Mouse (Mus musculus): ENCODE measurements around the gene Thrsp.
A peak's percentile ranks its signal among the peaks of the same experiment; 100 is the strongest.
"Not testable (repeated sequence)": the region's sequence is repeated elsewhere in the genome, so short reads cannot be mapped to it uniquely, and the experiment has no call there.

Thrsp gene

DNA sequence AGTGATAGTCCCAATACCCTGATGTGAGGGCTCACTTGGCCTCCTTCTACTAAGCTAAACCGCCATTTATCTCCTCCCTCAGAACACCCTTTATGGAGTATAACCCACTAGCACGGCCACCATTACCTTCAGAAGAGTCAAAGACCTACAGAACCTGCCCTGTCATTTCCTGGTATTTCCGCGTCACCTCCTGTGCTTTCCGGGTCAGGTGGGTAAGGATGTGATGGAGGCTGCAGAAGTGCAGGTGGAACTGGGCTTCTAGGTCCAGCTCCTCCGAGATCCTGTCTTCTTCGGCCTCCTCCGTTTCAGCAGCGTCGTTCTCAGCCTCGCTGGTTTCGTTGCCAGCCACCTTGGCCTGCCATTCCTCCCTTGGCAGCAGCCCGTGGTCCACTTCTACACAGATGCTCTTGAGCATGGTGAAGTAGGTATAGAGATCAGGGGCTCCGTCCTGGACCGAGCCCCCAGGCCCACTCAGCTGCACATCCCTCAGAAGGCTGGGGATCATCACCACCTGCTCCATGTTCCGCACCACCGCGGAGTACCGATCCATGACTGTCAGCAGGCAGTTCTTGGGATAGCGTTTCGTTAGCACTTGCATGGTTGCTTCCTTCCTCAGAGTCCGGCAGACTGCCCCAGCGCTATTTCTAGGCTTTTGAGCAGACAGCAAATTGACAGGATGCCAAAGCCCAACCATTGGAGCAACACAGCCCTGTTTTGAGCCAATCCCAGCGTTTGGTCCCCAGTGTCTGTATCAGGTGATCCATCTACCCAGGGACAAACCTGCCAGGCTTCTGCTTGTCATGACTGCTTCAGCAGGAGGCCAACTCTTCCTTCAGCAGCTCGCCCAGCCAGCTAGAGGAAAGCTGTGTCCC is at the start of gene Thrsp:
TSS of gene Thrsp (minus strand) at position 825 of the 872 bp plus-strand sequence.
- DNase-seq (ENCODE audit: low spot score in 2 of 2) = no peak

DNA sequence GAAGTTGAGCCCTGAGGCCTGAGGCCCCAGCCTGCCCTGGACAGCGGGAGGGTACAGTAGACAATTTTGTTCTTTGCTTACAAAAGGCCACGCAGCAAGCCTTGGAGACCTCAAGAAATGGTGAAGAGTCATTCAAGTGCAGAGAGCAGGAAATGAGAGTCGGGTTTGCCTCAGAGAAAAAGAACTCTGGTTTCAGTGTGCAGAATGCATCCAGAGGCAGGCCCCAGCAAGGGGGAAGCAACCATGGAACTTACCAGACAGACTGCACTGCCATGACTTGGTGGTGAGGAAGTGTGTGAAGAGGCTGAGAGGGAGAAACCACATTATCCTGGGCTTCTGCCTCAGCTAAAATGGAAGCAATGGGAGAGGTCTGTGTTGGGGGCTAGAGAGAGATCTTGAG is 38.0 kb upstream of the Thrsp start:
- DNase-seq (ENCODE audit: low spot score in 2 of 2) = no peak

DNA sequence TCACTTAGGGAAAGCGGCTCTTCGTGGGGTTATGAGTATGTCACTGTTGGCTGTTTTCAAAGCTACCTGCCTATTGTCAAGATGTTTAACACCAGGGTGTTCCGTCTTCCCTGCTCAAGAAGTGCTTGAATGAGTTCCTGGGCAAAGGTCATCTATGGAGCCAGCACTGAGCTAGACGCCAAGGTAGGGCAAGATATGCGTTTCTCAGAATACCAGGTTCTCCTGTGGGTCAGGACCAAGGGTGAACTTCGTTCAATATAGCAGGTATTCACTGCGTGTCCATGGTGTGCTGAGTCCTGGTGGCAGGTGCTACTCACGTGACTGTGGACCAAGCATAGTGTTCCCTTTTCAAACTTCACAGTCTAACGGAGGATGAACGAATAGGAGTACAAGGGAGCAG is 37.3 kb upstream of the Thrsp start:
- no peak for DNase-seq (ENCODE audit: low spot score in 2 of 2)

DNA sequence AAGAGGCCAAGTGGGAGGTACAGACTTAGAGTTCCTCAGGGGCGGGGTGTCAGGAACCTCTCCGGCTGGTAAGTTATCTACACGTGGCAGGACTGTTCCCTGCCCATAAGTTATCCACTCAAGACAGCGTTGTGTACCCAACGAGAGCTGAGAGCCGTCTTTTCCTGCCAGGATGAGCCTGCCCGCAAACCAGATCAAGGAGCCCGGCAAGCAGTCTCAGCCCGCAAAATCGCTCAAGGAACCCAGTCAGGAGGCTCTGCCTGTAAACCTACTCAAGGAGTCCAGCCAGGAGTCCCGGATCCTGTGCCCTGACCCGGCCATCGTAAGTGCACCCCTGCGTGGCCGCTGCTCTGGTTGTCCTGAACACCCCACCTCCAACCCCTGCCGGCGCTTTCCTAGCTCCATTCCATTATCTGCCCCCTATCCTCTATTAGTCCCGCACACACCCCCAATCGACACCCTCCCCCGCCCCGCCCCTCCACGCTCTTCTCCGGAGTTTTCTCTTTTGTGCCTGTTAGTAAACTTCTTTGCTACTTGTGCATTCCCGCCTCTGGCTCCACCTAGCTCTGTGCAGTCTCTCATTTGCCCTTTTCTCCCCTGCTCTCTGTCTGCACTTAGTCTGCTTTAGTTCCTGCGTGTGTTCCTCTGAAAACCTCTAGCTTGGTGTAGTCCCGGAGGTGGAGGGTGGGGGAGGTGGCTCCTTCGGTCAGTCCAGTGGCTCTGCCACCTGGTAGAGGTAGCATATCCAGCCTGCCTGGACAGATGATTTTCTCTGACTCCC is 35.8 kb upstream of the Thrsp start:
- peak; percentile 76 to 84 for DNase-seq (ENCODE audit: low spot score in 2 of 2)

DNA sequence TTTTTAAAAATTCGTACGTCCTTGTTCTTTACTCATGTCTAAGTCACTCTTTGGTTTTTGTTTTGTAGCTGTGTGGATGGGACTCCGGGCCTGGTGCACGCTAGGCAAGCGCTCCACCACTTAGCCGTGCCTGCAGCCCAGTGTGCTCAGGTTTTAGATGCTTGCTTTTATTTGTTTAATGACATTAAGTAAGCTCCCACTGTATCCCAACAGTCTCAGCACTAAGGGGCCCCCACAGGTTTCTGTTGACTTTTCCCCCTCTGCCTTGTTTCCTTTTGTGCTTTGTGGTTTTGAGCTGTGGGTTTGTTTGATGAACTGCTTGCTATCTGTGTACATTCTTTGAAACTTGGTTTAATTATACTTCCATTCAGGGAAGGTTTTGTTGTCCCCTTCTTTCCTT is 34.7 kb upstream of the Thrsp start:
- DNase-seq (ENCODE audit: low spot score in 2 of 2) = no peak

DNA sequence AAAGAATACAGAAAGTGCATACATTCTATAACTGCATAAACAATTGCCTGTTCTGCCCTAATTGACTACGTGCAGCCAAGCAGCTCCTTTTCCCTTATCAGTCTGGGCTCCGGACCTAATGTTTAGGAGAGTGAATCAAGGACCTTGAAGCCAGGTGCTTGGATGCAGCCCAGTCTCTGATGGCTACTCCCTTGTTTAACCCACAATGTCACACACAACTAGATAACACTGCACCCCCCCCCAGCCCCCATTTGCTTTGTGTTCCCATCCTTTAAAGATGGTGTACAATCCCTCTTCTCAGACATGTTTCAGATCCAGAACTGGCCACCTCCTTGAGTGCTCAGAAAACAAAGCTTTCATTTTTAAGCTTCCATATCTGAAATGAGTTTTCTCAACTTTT is 33.5 kb upstream of the Thrsp start, which contains the start of gene Kctd14:
TSS of gene Kctd14 (plus strand) at position 301 of the 400 bp plus-strand sequence.
- not testable (repeated sequence) for DNase-seq (ENCODE audit: low spot score in 2 of 2)

DNA sequence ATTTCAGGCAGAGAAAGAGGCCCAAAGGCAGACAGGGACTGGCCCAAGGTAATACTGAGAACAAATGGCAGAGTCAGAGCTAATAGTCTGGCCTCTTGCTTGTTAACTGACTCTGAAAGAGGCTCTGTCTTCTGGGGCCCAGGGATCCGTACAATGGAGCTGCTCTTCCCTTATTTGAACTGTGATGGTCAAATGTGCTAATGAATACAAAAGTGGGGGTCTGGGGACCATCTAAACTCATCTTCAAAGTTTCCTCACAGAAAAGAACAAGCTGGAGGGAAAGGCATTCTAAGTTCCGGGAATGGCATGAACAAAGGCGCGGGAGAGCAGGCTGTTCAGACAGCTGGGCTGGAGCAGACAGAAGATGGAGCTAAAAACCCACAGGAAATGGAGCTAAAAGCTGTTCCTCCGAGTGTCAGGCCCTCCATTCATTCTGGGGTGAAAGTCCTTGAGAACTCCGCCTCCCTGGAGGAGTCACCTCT is 29.6 kb upstream of the Thrsp start:
- no peak for DNase-seq (ENCODE audit: low spot score in 2 of 2)

DNA sequence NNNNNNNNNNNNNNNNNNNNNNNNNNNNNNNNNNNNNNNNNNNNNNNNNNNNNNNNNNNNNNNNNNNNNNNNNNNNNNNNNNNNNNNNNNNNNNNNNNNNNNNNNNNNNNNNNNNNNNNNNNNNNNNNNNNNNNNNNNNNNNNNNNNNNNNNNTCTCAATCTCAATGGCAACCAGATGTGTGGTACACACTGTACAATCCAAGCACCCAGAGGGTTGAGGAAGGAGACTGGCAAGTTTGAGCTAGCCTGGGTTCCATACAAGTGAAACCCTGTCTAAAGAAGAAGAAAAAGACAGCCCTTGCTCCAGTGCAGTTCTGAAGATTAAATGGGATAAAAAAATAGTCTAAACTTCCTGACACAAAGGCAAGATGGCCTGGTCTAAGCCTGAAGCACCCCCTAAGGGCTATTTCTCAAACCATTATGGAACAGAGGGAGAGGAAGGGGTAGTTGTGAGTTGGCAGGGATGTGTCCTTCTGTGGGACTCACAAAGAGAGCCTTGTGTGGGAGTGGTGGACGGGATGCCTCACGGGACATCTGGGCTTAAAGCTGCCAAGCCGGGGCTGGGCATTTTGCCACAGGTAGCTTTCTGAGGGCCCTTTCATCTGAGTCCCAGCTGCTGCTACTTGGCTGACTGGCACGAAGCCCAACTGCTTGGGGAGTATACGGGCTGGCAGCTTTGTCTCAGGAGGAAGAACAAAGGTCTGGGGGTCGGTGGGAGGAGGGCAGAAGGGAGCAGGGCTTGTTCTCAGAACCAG is 28.8 kb upstream of the Thrsp start:
- no peak for DNase-seq (ENCODE audit: low spot score in 2 of 2)

DNA sequence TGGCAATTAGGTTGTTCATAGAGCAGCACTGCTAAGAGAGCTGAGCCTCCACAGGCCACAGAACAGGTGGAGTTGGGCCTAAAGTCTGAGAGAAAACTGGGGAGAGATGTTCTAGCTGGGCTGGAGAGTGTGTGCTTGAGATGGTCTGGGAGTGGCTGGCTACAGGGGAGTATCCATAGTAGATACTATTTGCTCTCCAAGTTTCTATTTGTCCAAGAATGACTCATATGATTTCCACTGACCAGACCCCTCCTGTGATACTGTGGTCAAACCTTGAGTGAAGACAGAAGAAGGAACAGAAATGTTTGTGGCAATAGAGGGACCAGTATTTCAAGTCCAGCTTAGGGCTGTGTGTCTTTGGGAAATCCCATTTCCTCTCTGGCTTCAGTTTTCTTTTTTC is 21.5 kb upstream of the Thrsp start:
- DNase-seq (ENCODE audit: low spot score in 2 of 2) = no peak

DNA sequence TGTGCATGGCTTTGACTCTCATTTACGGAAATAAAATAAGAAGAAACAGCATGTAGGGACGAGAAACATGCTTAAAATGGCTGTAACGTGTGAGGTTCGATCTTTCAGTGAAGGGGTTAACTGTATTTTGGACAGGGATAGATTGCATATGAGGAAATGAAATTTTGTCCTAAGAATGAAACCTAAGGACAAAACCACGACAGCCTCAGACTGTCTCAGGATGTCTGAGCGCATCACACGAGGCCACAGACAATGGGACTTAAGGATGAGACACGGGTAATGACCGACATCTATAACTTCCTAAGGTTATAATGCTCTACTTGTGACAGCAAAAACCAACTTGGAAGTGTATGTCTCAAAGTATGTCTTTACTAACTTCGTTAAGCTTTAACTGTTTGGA is 17.0 kb upstream of the Thrsp start:
- no peak for DNase-seq (ENCODE audit: low spot score in 2 of 2)

DNA sequence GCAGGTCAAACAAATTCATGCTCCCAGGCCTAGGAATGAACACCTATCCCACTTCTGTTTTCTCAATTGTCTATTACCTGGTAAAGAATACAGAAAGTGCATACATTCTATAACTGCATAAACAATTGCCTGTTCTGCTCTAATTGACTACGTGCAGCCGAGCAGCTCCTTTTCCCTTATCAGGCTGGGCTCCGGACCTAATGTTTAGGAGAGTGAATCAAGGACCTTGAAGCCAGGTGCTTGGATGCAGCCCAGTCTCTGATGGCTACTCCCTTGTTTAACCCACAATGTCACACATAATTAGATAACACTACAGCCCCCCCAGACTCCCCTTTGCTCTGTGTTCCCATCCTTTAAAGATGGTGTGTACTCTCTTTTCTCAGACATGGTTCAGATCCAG is 16.0 kb upstream of the Thrsp start:
- DNase-seq (ENCODE audit: low spot score in 2 of 2) = not testable (repeated sequence)

DNA sequence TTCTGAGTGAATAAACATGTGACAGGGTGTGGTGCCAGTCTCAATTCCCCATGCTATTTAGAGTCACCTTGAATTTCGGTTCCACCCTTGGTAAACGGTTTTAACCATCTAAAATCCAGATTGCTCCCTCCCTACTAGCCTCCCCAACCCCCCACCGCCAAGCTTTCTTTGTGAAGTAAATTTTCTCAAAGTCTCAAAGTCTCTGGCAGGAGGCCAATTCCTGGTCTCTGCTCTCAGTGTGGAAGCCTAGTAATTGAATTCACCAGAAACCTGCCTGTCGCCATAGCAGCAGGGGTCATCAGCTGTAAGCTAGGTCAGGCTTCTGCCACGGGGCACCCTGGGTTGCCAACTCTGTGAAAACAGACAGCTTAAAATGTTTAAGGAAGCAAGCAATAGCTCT is 12.2 kb upstream of the Thrsp start:
- peak in 1 of 2 experiments; percentile 33 for DNase-seq (ENCODE audit: low spot score in 2 of 2)

DNA sequence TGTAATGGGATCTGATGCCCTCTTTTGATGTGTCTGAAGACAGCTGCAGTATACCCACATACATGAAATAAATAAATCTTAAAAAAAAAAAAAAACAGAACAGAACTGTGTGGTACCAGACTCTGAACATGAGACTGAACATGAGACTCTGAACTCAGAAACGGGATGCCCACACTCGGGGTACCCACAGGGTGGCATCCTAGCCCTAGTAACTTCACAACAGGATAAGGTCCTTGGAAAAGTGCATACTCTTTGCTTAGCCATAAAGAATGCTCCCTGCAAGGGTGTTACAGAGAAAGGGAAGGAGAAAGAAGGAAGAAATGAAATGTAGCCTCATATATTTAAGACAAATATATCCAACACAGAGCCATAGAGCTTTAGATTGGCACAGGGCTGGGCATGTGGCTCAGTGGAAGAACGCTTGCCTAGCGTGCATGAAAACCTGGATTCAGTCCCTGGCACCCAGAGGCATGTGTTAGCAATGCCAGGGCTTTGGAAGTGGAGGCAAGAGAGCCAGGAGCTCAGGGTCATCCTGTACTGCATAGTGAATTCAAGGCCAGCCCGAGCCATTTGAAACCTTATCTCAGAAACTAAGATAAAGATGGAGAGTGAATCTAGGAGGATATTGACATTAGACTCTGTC is 10.4 kb upstream of the Thrsp start:
- DNase-seq (ENCODE audit: low spot score in 2 of 2) = no peak

DNA sequence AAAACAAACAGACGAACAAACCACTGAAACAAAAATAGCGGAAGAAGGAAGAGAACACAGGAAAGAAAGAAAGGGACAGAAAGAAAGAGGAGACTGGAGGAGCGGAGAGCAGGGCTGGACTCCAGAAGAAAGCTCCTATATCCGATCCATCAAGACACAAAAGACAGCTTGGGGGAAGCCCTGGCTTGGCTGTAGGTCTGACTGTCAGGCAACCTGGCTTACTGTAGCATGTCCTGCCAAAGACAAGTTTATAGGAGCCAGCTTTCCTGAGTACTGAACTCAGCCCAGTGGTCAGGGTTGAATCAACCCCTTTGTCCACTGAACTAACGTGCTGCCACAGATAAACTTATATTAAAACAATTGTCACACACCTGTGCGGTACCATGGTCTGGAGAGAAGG is 9.8 kb upstream of the Thrsp start:
- DNase-seq (ENCODE audit: low spot score in 2 of 2) = no peak

DNA sequence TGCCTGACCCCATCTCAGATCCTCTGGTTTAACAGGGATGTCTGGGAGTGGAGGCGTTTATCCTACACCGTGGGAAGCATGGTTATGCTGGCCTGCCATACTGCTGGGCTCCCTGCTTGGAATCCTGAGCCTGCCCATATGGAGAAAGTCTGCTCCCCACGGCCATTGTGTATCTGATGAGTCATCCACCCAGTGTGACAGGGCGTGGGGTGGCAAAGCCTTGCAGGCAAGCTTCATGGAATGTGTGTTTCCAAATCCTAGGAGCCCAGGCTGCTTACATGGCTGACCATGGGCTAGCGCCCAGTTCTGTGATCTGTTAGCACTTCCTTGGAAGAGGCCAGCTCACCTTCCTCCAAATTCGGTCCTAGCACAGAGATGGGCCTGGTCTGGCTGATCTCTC is 9.0 kb upstream of the Thrsp start:
- DNase-seq (ENCODE audit: low spot score in 2 of 2) = no peak

DNA sequence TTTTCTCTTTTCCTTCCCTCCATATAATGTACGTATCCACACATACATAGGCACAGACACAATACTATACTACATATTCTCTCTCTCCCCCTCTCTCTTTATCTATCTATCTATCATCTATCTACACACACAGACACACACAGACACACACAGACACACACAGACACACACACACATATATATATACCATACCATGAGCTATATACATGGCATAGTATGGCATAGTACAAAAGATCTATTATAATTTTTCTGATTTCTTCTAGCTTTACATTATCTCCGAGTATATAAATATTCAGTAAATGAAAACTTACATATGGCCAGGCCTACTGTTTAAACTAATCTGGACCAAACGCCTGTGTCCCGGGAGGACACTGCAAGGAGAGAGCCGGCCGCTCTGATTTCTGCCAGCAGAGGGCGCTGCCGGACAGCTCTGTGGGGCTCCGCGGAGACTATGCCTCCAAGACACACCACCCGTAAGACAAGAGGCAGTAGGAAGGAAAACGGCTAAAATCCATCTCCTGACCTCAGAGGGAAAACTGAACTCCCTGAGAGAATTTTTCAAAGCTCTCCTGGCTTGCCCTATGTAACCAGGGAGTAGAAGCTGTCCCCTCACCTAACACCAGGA is 7.2 kb upstream of the Thrsp start:
- peak; percentile 86 to 98 for DNase-seq (ENCODE audit: low spot score in 2 of 2)

DNA sequence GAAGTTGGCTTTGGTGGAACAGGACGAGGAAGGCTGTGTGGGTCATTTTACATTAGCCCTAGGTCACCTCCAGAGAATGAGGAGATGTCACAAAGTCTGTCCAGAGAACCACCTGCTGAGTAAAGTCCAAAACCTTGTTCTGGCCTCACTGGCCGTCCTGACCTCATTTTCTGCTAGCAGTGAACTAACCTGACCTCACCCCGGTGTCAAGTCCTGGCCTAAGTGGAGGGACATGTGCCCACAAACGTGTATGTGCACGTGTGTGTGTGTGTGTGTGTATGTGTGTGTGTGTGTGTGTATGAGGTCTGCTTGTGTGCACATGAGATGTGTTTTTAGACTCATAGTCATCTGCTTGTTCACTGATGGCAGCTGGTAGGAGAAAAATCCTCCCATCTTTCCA is 6.2 kb upstream of the Thrsp start:
- DNase-seq (ENCODE audit: low spot score in 2 of 2) = no peak

DNA sequence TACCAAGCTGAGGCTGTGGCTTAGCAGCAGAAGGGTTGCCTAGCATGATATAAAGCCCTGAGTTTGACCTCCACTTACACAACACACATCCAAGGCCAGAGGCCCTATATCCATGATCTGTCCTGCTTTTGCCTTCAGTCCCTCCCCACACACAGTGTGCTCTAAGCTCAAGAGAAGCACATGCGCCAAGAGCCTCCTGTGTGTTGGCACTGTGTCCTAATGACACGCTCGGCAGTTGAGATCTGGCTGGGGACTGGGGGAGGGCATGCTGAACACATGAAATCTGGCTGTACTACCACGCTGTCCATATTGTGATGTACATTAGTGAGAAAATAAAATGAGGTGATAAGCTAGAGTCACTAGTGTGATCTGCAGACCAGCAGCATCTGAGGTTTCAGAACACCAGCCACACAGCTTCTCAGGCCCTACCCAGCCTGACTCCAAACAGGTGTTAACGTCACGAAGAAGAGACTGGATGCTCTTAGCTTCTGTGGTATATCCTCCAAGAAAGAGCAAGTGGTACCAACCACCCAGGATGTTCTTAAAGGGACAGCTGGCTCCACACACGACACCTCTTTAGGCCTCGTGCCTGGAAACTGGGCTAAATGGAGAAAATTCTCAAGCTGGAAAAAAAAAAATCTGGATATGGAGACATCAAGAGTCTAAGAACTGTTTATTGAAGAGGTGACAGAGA is 3.6 kb upstream of the Thrsp start:
- no peak for DNase-seq (ENCODE audit: low spot score in 2 of 2)

DNA sequence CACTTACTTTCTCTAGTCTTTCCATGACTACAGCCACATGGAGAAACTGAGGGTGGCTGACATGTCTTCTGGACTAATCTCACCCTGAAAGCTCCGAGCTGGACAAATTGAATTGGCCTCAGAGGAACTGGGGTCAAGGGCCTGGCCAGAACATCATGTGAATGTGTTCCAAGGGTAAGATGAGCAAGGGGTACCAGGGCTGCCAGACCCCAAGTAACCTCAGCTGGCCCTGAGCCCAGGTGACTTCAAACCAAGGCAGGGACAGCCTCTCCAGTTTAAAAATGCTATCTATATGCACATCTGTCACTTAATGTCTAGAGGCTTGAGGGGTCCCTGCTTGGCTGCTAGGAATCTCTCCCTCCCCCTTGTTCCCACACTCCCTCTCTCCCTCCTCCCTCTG is 2.9 kb upstream of the Thrsp start:
- no peak for DNase-seq (ENCODE audit: low spot score in 2 of 2)

DNA sequence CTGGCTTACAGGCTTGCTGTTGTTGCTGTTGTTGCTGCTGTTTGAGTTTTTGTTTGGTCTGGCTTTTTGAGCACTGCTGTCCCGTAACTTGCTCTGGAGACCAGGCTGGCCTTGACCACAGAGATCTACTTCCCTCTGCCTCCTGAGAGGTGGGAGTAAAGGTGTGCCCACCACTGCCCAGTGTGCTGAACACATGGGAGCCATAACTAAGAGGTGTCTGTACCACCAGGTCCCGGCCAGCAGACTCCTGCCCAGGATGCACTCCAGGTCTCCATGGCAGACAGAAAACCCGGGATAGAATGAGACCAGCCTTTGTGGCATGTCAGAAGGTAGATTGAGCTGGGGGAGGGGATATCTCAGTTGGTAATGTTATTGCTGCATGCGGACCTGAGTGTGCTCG is 1.6 kb upstream of the Thrsp start:
- no peak for DNase-seq (ENCODE audit: low spot score in 2 of 2)

DNA sequence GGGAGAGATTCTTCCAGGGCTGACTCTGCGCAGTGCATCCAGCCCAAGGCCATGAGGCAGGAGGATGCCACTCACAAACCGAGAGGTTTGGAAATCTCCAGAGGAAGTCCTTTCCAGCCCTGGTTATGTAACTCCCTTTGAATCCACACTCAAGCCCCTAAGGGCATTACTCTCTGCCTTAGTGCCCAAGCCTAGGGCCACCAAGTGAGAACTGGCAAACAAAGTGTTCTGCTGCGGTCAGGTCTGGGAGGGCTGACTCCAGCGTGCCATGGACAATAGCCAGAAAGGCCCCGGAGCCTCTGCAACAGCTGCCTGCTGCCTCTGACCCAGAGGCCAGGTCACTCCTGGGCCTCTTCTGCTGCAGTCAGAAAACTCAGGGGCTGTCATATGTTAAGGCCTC is 1.2 kb upstream of the Thrsp start:
- DNase-seq (ENCODE audit: low spot score in 2 of 2) = no peak
